Mouse (Mus musculus): Measurements from ENCODE around the gene Psg16. TPM values are rescaled to one million over a fixed set of nuclear protein-coding genes. Genes with fewer than 3 reads are reported as not detected.

Psg16 gene
- 0.19 TPM in 2 replicates for polyA plus RNA-seq (2015; fragmentation: Nextera tagmentation; extraction: Ambion mirVana)

GRCm38 (mm10) chr7:17073904-17074615 lies at the start of gene Psg16:
Psg16 (plus strand) TSS chr7:17074040.
- no peak within 1 kb of the TSS for H3K4me2 ChIP-seq (replicated peaks; ENCODE audit: low read depth, low read length)

GRCm38 (mm10) chr7:17024141-17024540 lies 49.7 kb upstream of the Psg16 start:
- peak overlapping the region; percentile 84 for H3K27ac ChIP-seq (ENCODE audit: low read length)
- 81% methylated on average over 6 of the region's 6 CpGs for WGBS
- no peak for ATAC-seq (ENCODE audit: low FRiP score, low TSS enrichment)
- H3K4me3 ChIP-seq (ENCODE audit: low read length) = no peak overlapping the region
- no peaks in the 10 kb centered on the region for H3K27me3 ChIP-seq (ENCODE audit: insufficient read depth, low read length)
- peaks cover 37% of the 10 kb centered on the region for H3K4me1 ChIP-seq (ENCODE audit: insufficient read depth, low read length)
- peak overlapping the region; percentile 83; the same call in 1 of the 2 replicates for H3K9ac ChIP-seq (replicated peaks; ENCODE audit: low read length)
- no peaks in the 10 kb centered on the region for H3K9me3 ChIP-seq (ENCODE audit: low read length)
- H3K36me3 ChIP-seq (ENCODE audit: insufficient read depth, low read length) = peaks cover 37% of the 10 kb centered on the region
- peak overlapping the region; percentile 13; the same call in 1 of the 2 replicates for H3K4me2 ChIP-seq (replicated peaks; ENCODE audit: low read depth, low read length)

More at GRCm38 (mm10) chr7:17073904-17074615, at the start of gene Psg16:
- no peak within 1 kb of the TSS for H3K27ac ChIP-seq (ENCODE audit: low read length)
- no peaks in the 10 kb centered on the region for H3K9me3 ChIP-seq (ENCODE audit: low read length)
- no peak within 1 kb of the TSS for H3K9ac ChIP-seq (replicated peaks; ENCODE audit: low read length)
- no peaks in the 10 kb centered on the region for H3K27me3 ChIP-seq (ENCODE audit: insufficient read depth, low read length)
- H3K4me3 ChIP-seq (ENCODE audit: low read length) = no peak within 1 kb of the TSS
- 0 out of 2 replicates have a peak, but pooled peaks have one; percentile 42 for ATAC-seq (ENCODE audit: low FRiP score, low TSS enrichment)
- 67% methylated on average over 23 of the region's 23 CpGs for WGBS
- no peaks in the 10 kb centered on the region for H3K4me1 ChIP-seq (ENCODE audit: insufficient read depth, low read length)
- H3K36me3 ChIP-seq (ENCODE audit: insufficient read depth, low read length) = no peaks in the 10 kb centered on the region

DNA sequence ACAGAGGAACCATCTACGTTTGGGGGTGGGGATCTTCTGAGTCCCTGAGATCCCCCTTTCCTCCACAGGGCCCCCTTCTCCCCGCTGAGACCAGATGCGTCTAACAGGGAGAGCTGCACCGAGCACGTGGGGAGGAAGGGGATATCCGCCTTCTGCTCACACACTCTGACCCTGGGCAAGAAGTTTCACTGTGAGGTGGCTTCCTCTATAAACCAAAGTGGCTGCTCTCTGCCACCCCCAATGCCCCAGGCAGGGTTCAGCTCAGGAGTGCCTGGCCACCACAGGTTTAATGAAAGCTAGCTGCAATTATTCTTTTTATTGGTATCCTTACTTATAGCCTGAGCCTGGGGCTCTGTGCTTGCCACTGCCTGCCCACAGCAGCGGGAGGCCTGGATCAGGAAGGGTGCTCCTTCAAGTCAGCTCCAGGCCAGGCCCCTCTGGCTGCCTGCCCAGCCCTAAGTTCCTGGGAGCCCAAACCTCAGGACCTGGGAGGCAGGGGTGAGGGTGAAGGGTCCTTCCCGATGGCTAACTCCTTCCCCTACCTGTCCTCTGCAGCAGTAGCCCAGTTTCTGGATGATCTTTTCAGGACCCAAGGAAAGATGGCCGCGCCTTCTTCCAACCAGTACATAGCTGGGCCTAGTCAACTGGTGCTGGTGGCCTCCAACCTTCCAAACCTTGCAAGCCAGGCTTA lies 48.9 kb upstream of the Psg16 start:
- H3K9ac ChIP-seq (replicated peaks; ENCODE audit: low read length) = peak overlapping the region; percentile 83; the same call in 1 of the 2 replicates
- peaks cover 29% of the 10 kb centered on the region for H3K36me3 ChIP-seq (ENCODE audit: insufficient read depth, low read length)
- H3K9me3 ChIP-seq (ENCODE audit: low read length) = no peaks in the 10 kb centered on the region
- H3K4me3 ChIP-seq (ENCODE audit: low read length) = no peak overlapping the region
- H3K4me1 ChIP-seq (ENCODE audit: insufficient read depth, low read length) = peaks cover 37% of the 10 kb centered on the region
- H3K27ac ChIP-seq (ENCODE audit: low read length) = peak overlapping the region; percentile 84
- H3K27me3 ChIP-seq (ENCODE audit: insufficient read depth, low read length) = no peaks in the 10 kb centered on the region
- ATAC-seq (ENCODE audit: low FRiP score, low TSS enrichment) = no peak
- H3K4me2 ChIP-seq (replicated peaks; ENCODE audit: low read depth, low read length) = peak overlapping the region; percentile 55
- WGBS = 62% methylated on average over 9 of the region's 10 CpGs

GRCm38 (mm10) chr7:17025505-17025894 lies 48.3 kb upstream of the Psg16 start:
- peak overlapping the region; percentile 3; the same call in 1 of the 2 replicates for H3K4me3 ChIP-seq (ENCODE audit: low read length)
- 0 out of 2 replicates have a peak overlapping the region, but pooled peaks have one; percentile 83 for H3K9ac ChIP-seq (replicated peaks; ENCODE audit: low read length)
- peaks cover 24% of the 10 kb centered on the region for H3K36me3 ChIP-seq (ENCODE audit: insufficient read depth, low read length)
- no peaks in the 10 kb centered on the region for H3K27me3 ChIP-seq (ENCODE audit: insufficient read depth, low read length)
- H3K4me2 ChIP-seq (replicated peaks; ENCODE audit: low read depth, low read length) = peak overlapping the region; percentile 55
- 61% methylated on average over 4 of the region's 4 CpGs for WGBS
- peak overlapping the region; percentile 84 for H3K27ac ChIP-seq (ENCODE audit: low read length)
- no peak for ATAC-seq (ENCODE audit: low FRiP score, low TSS enrichment)
- H3K9me3 ChIP-seq (ENCODE audit: low read length) = no peaks in the 10 kb centered on the region
- H3K4me1 ChIP-seq (ENCODE audit: insufficient read depth, low read length) = peaks cover 37% of the 10 kb centered on the region

DNA sequence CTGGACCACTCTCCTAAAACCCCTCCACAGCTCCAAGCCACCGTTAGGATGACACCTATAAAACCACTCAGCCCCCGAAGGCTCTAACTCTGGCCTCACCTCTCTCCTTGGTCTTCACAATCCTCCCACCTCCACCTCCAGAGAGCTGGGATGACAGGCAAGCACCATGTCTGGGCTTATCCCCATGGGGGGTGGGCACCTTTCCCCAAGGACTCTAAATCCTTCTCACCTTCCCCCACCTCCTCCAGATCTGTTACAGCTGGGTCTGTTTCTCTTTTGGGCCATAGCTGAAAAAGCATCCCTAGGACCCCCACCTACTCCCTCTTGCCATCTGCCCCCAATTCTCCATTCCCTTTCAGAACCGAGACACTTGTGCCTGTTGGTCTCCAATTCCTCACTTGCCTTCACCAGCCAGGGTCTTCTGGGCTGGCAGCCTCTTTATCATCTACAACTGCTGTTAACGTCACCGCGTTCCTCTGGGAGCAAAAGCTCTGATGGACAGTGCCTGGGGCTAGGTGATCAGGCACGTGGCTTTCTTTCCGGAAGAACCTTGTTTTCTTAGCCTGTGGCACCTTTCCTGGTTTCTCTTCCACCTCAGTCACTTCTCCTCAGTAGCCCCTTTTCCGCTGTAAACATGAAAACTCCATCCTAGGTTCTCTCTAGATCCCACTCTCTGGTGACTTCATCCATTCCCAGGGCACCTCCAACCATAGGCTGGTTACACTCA lies 47.8 kb upstream of the Psg16 start:
- peak overlapping the region; percentile 84; the same call in 1 of the 2 replicates for H3K27ac ChIP-seq (ENCODE audit: low read length)
- peaks cover 18% of the 10 kb centered on the region for H3K36me3 ChIP-seq (ENCODE audit: insufficient read depth, low read length)
- no peaks in the 10 kb centered on the region for H3K27me3 ChIP-seq (ENCODE audit: insufficient read depth, low read length)
- H3K4me1 ChIP-seq (ENCODE audit: insufficient read depth, low read length) = peaks cover 37% of the 10 kb centered on the region
- ATAC-seq (ENCODE audit: low FRiP score, low TSS enrichment) = no peak
- WGBS = 62% methylated on average over 9 of the region's 9 CpGs
- peak overlapping the region; percentile 83 for H3K9ac ChIP-seq (replicated peaks; ENCODE audit: low read length)
- no peaks in the 10 kb centered on the region for H3K9me3 ChIP-seq (ENCODE audit: low read length)
- peak overlapping the region; percentile 90 for H3K4me3 ChIP-seq (ENCODE audit: low read length)
- H3K4me2 ChIP-seq (replicated peaks; ENCODE audit: low read depth, low read length) = peak overlapping the region; percentile 55

DNA sequence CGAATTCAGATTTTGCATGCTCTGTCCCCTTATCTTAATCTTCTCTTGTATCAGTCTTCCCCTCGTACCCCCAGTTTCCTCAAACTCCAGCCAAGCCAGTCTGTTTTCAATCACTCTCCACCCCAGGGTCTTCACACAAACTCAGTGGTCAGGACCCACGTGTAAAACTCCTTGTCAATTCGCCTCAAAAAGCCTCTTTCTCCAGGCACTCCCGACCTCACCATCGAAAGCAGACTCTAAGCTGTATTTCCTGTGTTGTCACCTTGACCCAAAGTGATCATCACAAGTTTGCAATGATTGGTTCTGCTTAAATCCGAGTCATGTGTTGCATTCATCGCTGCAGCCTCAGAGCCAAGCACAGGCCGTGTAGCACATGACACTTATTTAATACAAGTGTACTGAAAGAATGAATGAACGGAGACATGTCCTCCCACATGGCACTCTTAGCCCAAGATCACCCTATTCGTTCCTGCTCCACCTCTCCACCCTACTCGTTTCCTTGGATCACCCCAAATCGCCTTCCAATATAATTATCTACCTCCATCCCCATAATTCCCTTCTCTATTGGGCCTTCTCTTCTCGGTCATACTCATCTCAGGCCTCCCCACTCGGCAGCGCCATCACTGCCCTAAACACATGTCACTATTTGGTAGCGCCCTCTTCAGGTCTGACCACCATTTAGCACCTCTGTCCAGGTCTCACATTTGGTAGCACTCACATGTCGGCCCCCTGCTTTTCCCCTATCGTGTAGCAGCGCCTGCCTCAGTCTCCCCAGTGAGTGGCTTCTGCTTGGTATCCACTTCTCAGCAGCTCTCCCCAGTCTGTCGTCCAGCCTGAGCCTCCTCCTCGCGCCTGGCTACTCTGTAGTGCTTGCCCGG lies 46.9 kb upstream of the Psg16 start:
- peak overlapping the region; percentile 80 for H3K27ac ChIP-seq (ENCODE audit: low read length)
- peak overlapping the region; percentile 90 for H3K4me3 ChIP-seq (ENCODE audit: low read length)
- peaks cover 37% of the 10 kb centered on the region for H3K4me1 ChIP-seq (ENCODE audit: insufficient read depth, low read length)
- 5% methylated on average over 24 of the region's 24 CpGs for WGBS
- peak overlapping the region; percentile 83 for H3K9ac ChIP-seq (replicated peaks; ENCODE audit: low read length)
- no peaks in the 10 kb centered on the region for H3K27me3 ChIP-seq (ENCODE audit: insufficient read depth, low read length)
- peak; percentile 52 for ATAC-seq (ENCODE audit: low FRiP score, low TSS enrichment)
- H3K4me2 ChIP-seq (replicated peaks; ENCODE audit: low read depth, low read length) = peak overlapping the region; percentile 55
- H3K9me3 ChIP-seq (ENCODE audit: low read length) = no peaks in the 10 kb centered on the region
- peaks cover 9% of the 10 kb centered on the region for H3K36me3 ChIP-seq (ENCODE audit: insufficient read depth, low read length)

GRCm38 (mm10) chr7:17027588-17028343 lies 46.1 kb upstream of the Psg16 start, which contains the start of gene Ppp5c:
Ppp5c (minus strand) TSS chr7:17027924.
- peak; percentile 88 for ATAC-seq (ENCODE audit: low FRiP score, low TSS enrichment)
- peak within 1 kb of the TSS; percentile 90 for H3K4me3 ChIP-seq (ENCODE audit: low read length)
- WGBS = under 1% methylated on average over 55 of the region's 58 CpGs

DNA sequence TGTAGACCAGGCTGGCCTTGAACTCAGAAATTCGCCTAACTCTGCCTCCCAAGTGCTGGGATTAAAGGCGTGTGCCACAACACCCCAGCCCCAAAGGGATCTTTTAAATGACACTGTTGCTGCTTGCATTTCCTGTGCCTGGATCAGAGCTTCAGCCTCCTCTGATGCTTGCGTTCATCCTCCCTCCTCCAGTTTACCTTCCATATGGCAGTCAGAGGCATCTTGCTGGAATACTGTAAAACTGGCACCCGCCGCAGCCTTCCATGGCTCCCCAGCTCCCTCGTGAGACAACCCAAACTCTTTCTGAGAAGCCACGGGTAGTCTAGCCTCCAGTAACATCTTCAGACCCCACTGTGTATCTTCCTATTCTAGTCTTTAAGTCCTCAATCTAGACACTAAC lies 44.9 kb upstream of the Psg16 start:
- Histone ChIP-seq H3K9ac (replicated peaks; ENCODE audit: low read length) (no peak overlapping the region), H3K27ac (ENCODE audit: low read length) (no peak overlapping the region), H3K36me3 (ENCODE audit: insufficient read depth, low read length) (peaks cover 7% of the 10 kb centered on the region), H3K9me3 (ENCODE audit: low read length) (no peaks in the 10 kb centered on the region), H3K4me2 (replicated peaks; ENCODE audit: low read depth, low read length) (no peak overlapping the region), H3K27me3 (ENCODE audit: insufficient read depth, low read length) (no peaks in the 10 kb centered on the region), H3K4me1 (ENCODE audit: insufficient read depth, low read length) (peaks cover 29% of the 10 kb centered on the region), H3K4me3 (ENCODE audit: low read length) (no peak overlapping the region)
- whole genome bisulfite sequencing = 78% methylated on average over 7 of the region's 7 CpGs
- ATAC-seq (ENCODE audit: low FRiP score, low TSS enrichment) = no peak

More at GRCm38 (mm10) chr7:17027588-17028343, 46.1 kb upstream of the Psg16 start, which contains the start of gene Ppp5c:
- H3K9ac ChIP-seq (replicated peaks; ENCODE audit: low read length) = peak within 1 kb of the TSS; percentile 83
- no peaks in the 10 kb centered on the region for H3K9me3 ChIP-seq (ENCODE audit: low read length)
- H3K36me3 ChIP-seq (ENCODE audit: insufficient read depth, low read length) = peaks cover 3% of the 10 kb centered on the region; the same call in 1 of the 2 replicates
- H3K4me1 ChIP-seq (ENCODE audit: insufficient read depth, low read length) = peaks cover 37% of the 10 kb centered on the region
- H3K27me3 ChIP-seq (ENCODE audit: insufficient read depth, low read length) = no peaks in the 10 kb centered on the region
- peak within 1 kb of the TSS; percentile 55 for H3K4me2 ChIP-seq (replicated peaks; ENCODE audit: low read depth, low read length)
- H3K27ac ChIP-seq (ENCODE audit: low read length) = peak within 1 kb of the TSS; percentile 90
